ENCODE assay signal across 8 mouse cellular contexts in genomic region chr8:46844974-46845774, GRCm38 (mm10).
DNase-seq lines count a peak whose midpoint lies in the region; ATAC-seq and TF ChIP-seq lines count a peak whose summit lies in the region.

No protein-coding gene starts in this region.

- peak; percentile 59; the same call in 1 of the 2 replicates for TF ChIP-seq POLR2A in lung, adult 2 months (IDR thresholded peaks at IDR 0.05; ENCODE audit: borderline replicate concordance, extremely low read depth, low read depth, low read length)

- H3K4me3 ChIP-seq in intestine, embryonic 16.5 days (ENCODE audit: low read length) = no peak overlapping the region
- no peak overlapping the region for H3K4me3 ChIP-seq in lung, adult 2 months (replicated peaks; ENCODE audit: extremely low read depth, low read depth, low read length)
- no peak overlapping the region for H3K4me3 ChIP-seq in midbrain, embryonic 13.5 days (replicated peaks)

- peaks cover 7% of the 10 kb centered on the region for H3K36me3 ChIP-seq in intestine, embryonic 16.5 days (ENCODE audit: control insufficient read depth, insufficient read depth, low read length)
- H3K36me3 ChIP-seq in splenic B cell, adult 2 months (ENCODE audit: control insufficient read depth, insufficient read depth, low read length, poor library complexity, severe bottlenecking) = peaks cover 8% of the 10 kb centered on the region
- peaks cover 13% of the 10 kb centered on the region for H3K36me3 ChIP-seq in midbrain, embryonic 13.5 days

- peak; percentile 23 for DNase-seq in ovary, adult 18-20 months (ENCODE audit: low spot score)
- no peak for DNase-seq in ovary, postnatal 10 days (ENCODE audit: low spot score)
- peak; percentile 41 for DNase-seq in gastrocnemius, postnatal 25 days
- DNase-seq in lung, adult 2 months = peak; percentile 55
- peak; percentile 79 for DNase-seq in splenic B cell, adult 2 months (ENCODE audit: low read depth, low spot score)
- DNase-seq in urinary bladder, postnatal 14 days (ENCODE audit: low spot score) = no peak

- H3K9ac ChIP-seq in intestine, embryonic 16.5 days (ENCODE audit: low read depth, low read length) = no peak overlapping the region
- H3K9ac ChIP-seq in midbrain, embryonic 13.5 days (replicated peaks) = no peak overlapping the region

- no peaks in the 10 kb centered on the region for H3K9me3 ChIP-seq in intestine, embryonic 16.5 days (ENCODE audit: control insufficient read depth, low read length)
- H3K9me3 ChIP-seq in midbrain, embryonic 13.5 days = no peaks in the 10 kb centered on the region

- H3K4me2 ChIP-seq in intestine, embryonic 16.5 days (ENCODE audit: low read depth, low read length) = no peak overlapping the region
- no peak overlapping the region for H3K4me2 ChIP-seq in midbrain, embryonic 13.5 days (replicated peaks)

- WGBS in intestine, embryonic 16.5 days = 62% methylated on average over 7 of the region's 7 CpGs
- WGBS in lung, adult 2 months = 14% methylated on average over 7 of the region's 7 CpGs
- WGBS in midbrain, embryonic 13.5 days = 67% methylated on average over 7 of the region's 7 CpGs

- no peak for ATAC-seq in intestine, embryonic 16.5 days
- no peak for ATAC-seq in midbrain, embryonic 13.5 days

- peaks cover 34% of the 10 kb centered on the region for H3K4me1 ChIP-seq in intestine, embryonic 16.5 days (ENCODE audit: control insufficient read depth, insufficient read depth, low read length)
- peaks cover 48% of the 10 kb centered on the region for H3K4me1 ChIP-seq in lung, adult 2 months (ENCODE audit: control insufficient read depth, insufficient read depth, low read length)
- H3K4me1 ChIP-seq in midbrain, embryonic 13.5 days (replicated peaks) = no peaks in the 10 kb centered on the region

- H3K27me3 ChIP-seq in intestine, embryonic 16.5 days (replicated peaks; ENCODE audit: control insufficient read depth, insufficient read depth, low read length) = no peaks in the 10 kb centered on the region
- H3K27me3 ChIP-seq in splenic B cell, adult 2 months (ENCODE audit: control insufficient read depth, insufficient read depth, low read length, poor library complexity, severe bottlenecking) = no peaks in the 10 kb centered on the region
- H3K27me3 ChIP-seq in midbrain, embryonic 13.5 days = no peaks in the 10 kb centered on the region

- no peak for TF ChIP-seq CTCF in lung, adult 2 months (IDR thresholded peaks at IDR 0.05; ENCODE audit: insufficient read depth, low read length)

- H3K27ac ChIP-seq in intestine, embryonic 16.5 days (ENCODE audit: low read length) = peak overlapping the region; percentile 74
- no peak overlapping the region for H3K27ac ChIP-seq in midbrain, embryonic 13.5 days

Comparison
In these comparisons a context has a peak if more than half of its experiments do, and no peak if none do; other contexts are left out.
1. DNase-seq: peak in ovary, adult 18-20 months (single experiment), gastrocnemius, postnatal 25 days (single experiment), lung, adult 2 months (single experiment) and splenic B cell, adult 2 months (single experiment); none in ovary, postnatal 10 days (single experiment) and urinary bladder, postnatal 14 days (single experiment).